Mouse (Mus musculus) hematopoietic stem cell, adult 5-6 weeks (primary cell): ENCODE measurements at regions not wholly inside any gene's neighbourhood (a gene's known extent, or its start where the extent isn't known, plus 50 kb on each side); places are given as distances from the start of the nearest gene placed in this dataset.

Experiments
- ATAC-seq, 2 experiments: fragments of 125-278 bp in 1 of 2; replicated peaks in 1 of 2; 2 replicates each; pipeline ENCODE4 v1.8.0; 2016 to 2017; ENCODE audit warnings: inconsistent platforms in 2 of 2, mild to moderate bottlenecking in 2 of 2, moderate number of reproducible peaks in 2 of 2, low read depth in 1 of 2, moderate TSS enrichment in 1 of 2; ENCODE audit not compliant: low FRiP score in 2 of 2, poor library complexity in 2 of 2, severe bottlenecking in 2 of 2, insufficient read depth in 1 of 2, low TSS enrichment in 1 of 2

- ATAC-seq = no peak
These were observed 109.1 kb upstream of the Auts2 start for GRCm38 (mm10) chr5:132652201-132652600.

GRCm38 (mm10) chr5:132649771-132650170 lies 106.6 kb upstream of the Auts2 start:
- ATAC-seq = no peak

- ATAC-seq = no peak
These were observed 105.6 kb upstream of the Auts2 start for GRCm38 (mm10) chr5:132648751-132649150.

GRCm38 (mm10) chr5:132644646-132645172 lies 101.6 kb upstream of the Auts2 start:
- ATAC-seq = no peak

GRCm38 (mm10) chr5:132643270-132643669 lies 100.1 kb upstream of the Auts2 start:
- no peak for ATAC-seq

- ATAC-seq = no peak
These were observed 90.2 kb upstream of the Auts2 start for GRCm38 (mm10) chr5:132633198-132633884.

- no peak for ATAC-seq
These were observed 78.6 kb upstream of the Auts2 start for GRCm38 (mm10) chr5:132621751-132622150.

- ATAC-seq = no peak
These were observed 74.1 kb upstream of the Auts2 start for GRCm38 (mm10) chr5:132617241-132617640.

- no peak for ATAC-seq
These were observed 66.1 kb upstream of the Auts2 start for GRCm38 (mm10) chr5:132609251-132609650.

GRCm38 (mm10) chr5:132606216-132606615 lies 63.1 kb upstream of the Auts2 start:
- no peak for ATAC-seq

- ATAC-seq = peak in 1 of 2 experiments; percentile 51; a peak in 1 of 4 replicates
These were observed 51.7 kb upstream of the Auts2 start for GRCm38 (mm10) chr5:132594796-132595195.
